10 mouse cellular contexts compared by ENCODE assay signal in the genomic region with DNA sequence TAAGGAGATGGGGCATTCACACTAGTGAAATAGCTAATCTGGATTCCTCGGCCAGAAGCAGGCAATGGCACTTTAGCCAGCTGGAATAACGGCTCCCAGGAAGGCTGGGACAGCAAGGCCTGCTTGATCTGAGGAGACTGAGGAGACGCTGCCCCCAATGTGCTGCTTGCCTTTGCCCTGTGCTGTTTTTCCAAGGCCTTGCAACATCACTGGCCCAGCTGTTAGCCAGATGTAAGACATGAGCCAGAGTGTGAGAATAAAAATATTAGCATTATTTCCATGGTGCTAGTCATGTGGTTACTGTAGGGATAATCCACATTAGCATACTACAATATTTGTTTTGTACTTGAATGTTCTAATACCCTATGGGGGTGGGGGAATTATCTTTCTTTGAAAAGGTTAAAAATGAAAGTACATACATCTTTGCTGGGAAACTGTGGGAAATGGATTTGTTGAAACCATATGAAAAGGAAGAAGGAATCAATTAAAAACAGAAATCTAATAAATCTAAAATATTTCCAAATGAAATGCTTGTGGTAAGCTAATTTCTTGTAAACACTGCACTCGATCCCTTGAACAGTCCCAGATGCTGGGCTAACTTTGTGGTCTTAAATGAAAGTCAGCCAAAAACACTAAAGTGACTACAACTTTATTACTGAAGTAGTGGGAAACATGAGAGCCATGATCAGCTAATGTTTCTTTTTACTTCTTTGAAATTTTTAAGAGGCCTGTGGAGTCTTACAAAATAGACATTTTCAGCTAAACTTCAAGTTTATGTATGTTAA. TPM values are rescaled to one million over a fixed set of nuclear protein-coding genes. Genes with fewer than 3 reads are reported as not detected.
DNase-seq lines count a peak whose midpoint lies in the region; ATAC-seq and TF ChIP-seq lines count a peak whose summit lies in the region.
"Had no signal": no experiment of that assay in that cellular context is flagged by ENCODE, and none has a peak within 500 bp of the region (broad histone marks: within the 10 kb centered on the region; RNA-seq: fewer than 3 reads in every experiment).

No protein-coding gene starts in this region.

- H3K27me3 ChIP-seq in heart, embryonic 10.5 days (ENCODE audit: insufficient read depth, poor library complexity, severe bottlenecking), result no peaks in the 10 kb centered on the region
- H3K27me3 ChIP-seq in embryonic facial prominence, embryonic 12.5 days, result no peaks in the 10 kb centered on the region
- H3K27me3 ChIP-seq in kidney, postnatal 0 days (ENCODE audit: insufficient read depth, low read length), result no peaks in the 10 kb centered on the region
- no peaks in the 10 kb centered on the region for H3K27me3 ChIP-seq in midbrain, embryonic 11.5 days (ENCODE audit: control insufficient read depth, insufficient read depth, low read length)

- no peak overlapping the region for H3K27ac ChIP-seq in heart, embryonic 10.5 days
- H3K27ac ChIP-seq in embryonic facial prominence, embryonic 12.5 days, result peak overlapping the region; percentile 74; the same call in 1 of the 2 replicates
- H3K27ac ChIP-seq in kidney, postnatal 0 days, result no peak overlapping the region
- H3K27ac ChIP-seq in midbrain, embryonic 11.5 days (ENCODE audit: low read depth, low read length), result no peak overlapping the region

- peaks cover 18% of the 10 kb centered on the region for H3K4me1 ChIP-seq in heart, embryonic 10.5 days
- peaks cover 6% of the 10 kb centered on the region; the same call in 1 of the 2 replicates for H3K4me1 ChIP-seq in embryonic facial prominence, embryonic 12.5 days
- H3K4me1 ChIP-seq in kidney, postnatal 0 days (replicated peaks; ENCODE audit: insufficient read depth, low read length), result no peaks in the 10 kb centered on the region
- H3K4me1 ChIP-seq in midbrain, embryonic 11.5 days (ENCODE audit: control insufficient read depth, insufficient read depth, low read length), result no peaks in the 10 kb centered on the region

- H3K9ac ChIP-seq in embryonic facial prominence, embryonic 12.5 days, result no peak overlapping the region
- no peak overlapping the region for H3K9ac ChIP-seq in kidney, postnatal 0 days (ENCODE audit: low read depth, low read length)
- no peak overlapping the region for H3K9ac ChIP-seq in midbrain, embryonic 11.5 days (ENCODE audit: low read length)
- H3K9ac ChIP-seq: forebrain, postnatal 0 days had no signal

- H3K4me2 ChIP-seq in embryonic facial prominence, embryonic 12.5 days (replicated peaks), result no peak overlapping the region
- no peak overlapping the region for H3K4me2 ChIP-seq in kidney, postnatal 0 days (ENCODE audit: low read length)
- H3K4me2 ChIP-seq in midbrain, embryonic 11.5 days, result no peak overlapping the region

- no peak overlapping the region for H3K4me3 ChIP-seq in heart, embryonic 10.5 days
- no peak overlapping the region for H3K4me3 ChIP-seq in embryonic facial prominence, embryonic 12.5 days
- no peak overlapping the region for H3K4me3 ChIP-seq in kidney, postnatal 0 days (replicated peaks; ENCODE audit: low read depth, low read length)
- H3K4me3 ChIP-seq in midbrain, embryonic 11.5 days (ENCODE audit: low read depth, low read length), result no peak overlapping the region
- H3K4me3 ChIP-seq: myocyte had no signal

- H3K9me3 ChIP-seq in heart, embryonic 10.5 days, result no peaks in the 10 kb centered on the region
- H3K9me3 ChIP-seq in embryonic facial prominence, embryonic 12.5 days, result no peaks in the 10 kb centered on the region
- no peaks in the 10 kb centered on the region for H3K9me3 ChIP-seq in kidney, postnatal 0 days (replicated peaks; ENCODE audit: low read length)
- no peaks in the 10 kb centered on the region for H3K9me3 ChIP-seq in midbrain, embryonic 11.5 days (ENCODE audit: control insufficient read depth, low read length)

- 79% methylated on average over 4 of the region's 4 CpGs for WGBS in heart, embryonic 10.5 days
- 41% methylated on average over 4 of the region's 4 CpGs for WGBS in embryonic facial prominence, embryonic 12.5 days
- WGBS in kidney, postnatal 0 days, result 68% methylated on average over 4 of the region's 4 CpGs
- 84% methylated on average over 4 of the region's 4 CpGs for WGBS in midbrain, embryonic 11.5 days

- TF ChIP-seq CTCF in kidney, postnatal 0 days (IDR thresholded peaks at IDR 0.05; ENCODE audit: low read depth), result no peak

- peak; percentile 76 to 85 for DNase-seq in heart, adult 18-20 months
- DNase-seq in heart, embryonic 10.5 days (ENCODE audit: low spot score), result no peak
- DNase-seq in kidney, postnatal 0 days (ENCODE audit: low spot score), result peak; percentile 55
- DNase-seq in lung, postnatal 4 days, result peak; percentile 49 to 84
- no peak for DNase-seq in midbrain, embryonic 11.5 days (ENCODE audit: low spot score, missing footprints)
- no peak for DNase-seq in right cerebral cortex, postnatal 14 days
- no peak for DNase-seq in cerebellum, postnatal 10 days
- DNase-seq: forebrain, postnatal 0 days had no signal

- H3K36me3 ChIP-seq in heart, embryonic 10.5 days, result peaks cover 42% of the 10 kb centered on the region
- peaks cover 35% of the 10 kb centered on the region for H3K36me3 ChIP-seq in embryonic facial prominence, embryonic 12.5 days
- peaks cover 17% of the 10 kb centered on the region for H3K36me3 ChIP-seq in kidney, postnatal 0 days (ENCODE audit: insufficient read depth, low read length)
- peaks cover 11% of the 10 kb centered on the region for H3K36me3 ChIP-seq in midbrain, embryonic 11.5 days (ENCODE audit: control insufficient read depth, insufficient read depth, low read length)

- 0 out of 2 replicates have a peak, but pooled peaks have one; percentile 35 for ATAC-seq in embryonic facial prominence, embryonic 12.5 days (ENCODE audit: insufficient number of reproducible peaks, insufficient read depth, low FRiP score, low TSS enrichment)
- no peak for ATAC-seq in kidney, postnatal 0 days (replicated peaks; ENCODE audit: low FRiP score, low read depth)
- no peak for ATAC-seq in midbrain, embryonic 11.5 days (ENCODE audit: low FRiP score)
- ATAC-seq: forebrain, postnatal 0 days had no signal

RNA-seq across cellular contexts. Expression of a gene that starts 43.8 kb away (rescaled TPM):
- total RNA-seq in heart, adult 18-20 months (2021), result 1 to 10 TPM; 7.5 to 8.7 TPM
- 8.2 and 9.2 TPM in 2 replicates for polyA plus RNA-seq in heart, embryonic 10.5 days (2016; fragmentation: Nextera tagmentation; extraction: Ambion mirVana)
- polyA plus RNA-seq in embryonic facial prominence, embryonic 12.5 days (2016; fragmentation: Nextera tagmentation; extraction: Ambion mirVana), result 10.2 and 12.4 TPM in 2 replicates
- 3.4 and 4.1 TPM in 2 replicates for polyA plus RNA-seq in kidney, postnatal 0 days (2015; fragmentation: Nextera tagmentation; extraction: Ambion mirVana)
- 7.6 and 8.7 TPM in 2 replicates for polyA plus RNA-seq in midbrain, embryonic 11.5 days (2014; fragmentation: Nextera tagmentation; extraction: Ambion mirVana)

Comparison
In these comparisons a context has a peak if more than half of its experiments do, and no peak if none do; other contexts are left out.
1. DNase-seq: peak in heart, adult 18-20 months (2 of 2), kidney, postnatal 0 days (single experiment) and lung, postnatal 4 days (2 of 2); none in heart, embryonic 10.5 days (single experiment), midbrain, embryonic 11.5 days (single experiment), right cerebral cortex, postnatal 14 days (single experiment) and cerebellum, postnatal 10 days (0 of 2).